Mouse (Mus musculus) cerebellum, postnatal 14 days (tissue): ENCODE results near the gene Dusp12.

Experiments used
- DNase-seq, 2 experiments: peaks; one replicate each; pipeline ENCODE4 v3.0.0; 2021; ENCODE audit warnings: mixed read lengths in 2 of 2

The Dusp12 gene

GRCm38 (mm10) chr1:170884978-170885561 lies at the start of gene Dusp12, which contains the start of gene Gm26620:
TSS of gene Dusp12 (minus strand) at chr1:170885540.
TSS of gene Gm26620 (plus strand) at chr1:170885065.
- peak; percentile 88 to 89 for DNase-seq

GRCm38 (mm10) chr1:170934383-170934782 lies 49.0 kb upstream of the Dusp12 start:
- DNase-seq: no peak

GRCm38 (mm10) chr1:170933940-170934339 lies 48.6 kb upstream of the Dusp12 start:
- DNase-seq: no peak

GRCm38 (mm10) chr1:170933386-170933920 lies 48.1 kb upstream of the Dusp12 start:
- DNase-seq: no peak

GRCm38 (mm10) chr1:170932043-170932442 lies 46.7 kb upstream of the Dusp12 start:
- no peak for DNase-seq

GRCm38 (mm10) chr1:170929245-170929644 lies 43.9 kb upstream of the Dusp12 start:
- no peak for DNase-seq

- no peak for DNase-seq
These were observed 43.1 kb upstream of the Dusp12 start for GRCm38 (mm10) chr1:170928467-170928866.

- DNase-seq: no peak
These were observed 42.0 kb upstream of the Dusp12 start, which contains the start of gene Fcrla for GRCm38 (mm10) chr1:170927378-170927777. TSS of gene Fcrla (minus strand) at chr1:170927583.

GRCm38 (mm10) chr1:170926941-170927340 lies 41.6 kb upstream of the Dusp12 start:
- DNase-seq: no peak

- no peak for DNase-seq
These were observed 39.1 kb upstream of the Dusp12 start for GRCm38 (mm10) chr1:170924485-170924884.

GRCm38 (mm10) chr1:170919308-170919707 lies 34.0 kb upstream of the Dusp12 start:
- no peak for DNase-seq

GRCm38 (mm10) chr1:170915657-170916056 lies 30.3 kb upstream of the Dusp12 start:
- no peak for DNase-seq

GRCm38 (mm10) chr1:170912891-170913615 lies 27.7 kb upstream of the Dusp12 start, which contains the start of gene Fcrlb:
TSS of gene Fcrlb (minus strand) at chr1:170912941.
- DNase-seq: no peak

- no peak for DNase-seq
These were observed 26.7 kb upstream of the Dusp12 start for GRCm38 (mm10) chr1:170911907-170912660.

GRCm38 (mm10) chr1:170908341-170908740 lies 23.0 kb upstream of the Dusp12 start:
- DNase-seq: peak; percentile 22 to 32

GRCm38 (mm10) chr1:170907456-170908191 lies 22.3 kb upstream of the Dusp12 start:
- peak; percentile 61 to 65 for DNase-seq

GRCm38 (mm10) chr1:170907111-170907455 lies 21.7 kb upstream of the Dusp12 start:
- no peak for DNase-seq

- no peak for DNase-seq
These were observed 18.1 kb upstream of the Dusp12 start for GRCm38 (mm10) chr1:170903485-170903884.

- DNase-seq: peak; percentile 92 to 95
These were observed 16.3 kb upstream of the Dusp12 start for GRCm38 (mm10) chr1:170901536-170902238.

GRCm38 (mm10) chr1:170900799-170901467 lies 15.6 kb upstream of the Dusp12 start:
- DNase-seq: peak; percentile 77 to 78

- DNase-seq: no peak
These were observed 13.2 kb upstream of the Dusp12 start for GRCm38 (mm10) chr1:170898413-170899075.
